Mouse (Mus musculus) stomach, postnatal 0 days (tissue): ENCODE measurements around the gene Kif1b.

ENCODE experiments used
- CTCF ChIP-seq: IDR thresholded peaks from 2 replicates; pipeline ENCODE4 v1.5.1; 2016; ENCODE audit warnings: antibody characterized with exemption, low read depth, mild to moderate bottlenecking, moderate library complexity
- EP300 ChIP-seq: optimal IDR thresholded peaks from 2 replicates; pipeline ENCODE3; 2016; ENCODE audit warnings: antibody characterized with exemption

DNA sequence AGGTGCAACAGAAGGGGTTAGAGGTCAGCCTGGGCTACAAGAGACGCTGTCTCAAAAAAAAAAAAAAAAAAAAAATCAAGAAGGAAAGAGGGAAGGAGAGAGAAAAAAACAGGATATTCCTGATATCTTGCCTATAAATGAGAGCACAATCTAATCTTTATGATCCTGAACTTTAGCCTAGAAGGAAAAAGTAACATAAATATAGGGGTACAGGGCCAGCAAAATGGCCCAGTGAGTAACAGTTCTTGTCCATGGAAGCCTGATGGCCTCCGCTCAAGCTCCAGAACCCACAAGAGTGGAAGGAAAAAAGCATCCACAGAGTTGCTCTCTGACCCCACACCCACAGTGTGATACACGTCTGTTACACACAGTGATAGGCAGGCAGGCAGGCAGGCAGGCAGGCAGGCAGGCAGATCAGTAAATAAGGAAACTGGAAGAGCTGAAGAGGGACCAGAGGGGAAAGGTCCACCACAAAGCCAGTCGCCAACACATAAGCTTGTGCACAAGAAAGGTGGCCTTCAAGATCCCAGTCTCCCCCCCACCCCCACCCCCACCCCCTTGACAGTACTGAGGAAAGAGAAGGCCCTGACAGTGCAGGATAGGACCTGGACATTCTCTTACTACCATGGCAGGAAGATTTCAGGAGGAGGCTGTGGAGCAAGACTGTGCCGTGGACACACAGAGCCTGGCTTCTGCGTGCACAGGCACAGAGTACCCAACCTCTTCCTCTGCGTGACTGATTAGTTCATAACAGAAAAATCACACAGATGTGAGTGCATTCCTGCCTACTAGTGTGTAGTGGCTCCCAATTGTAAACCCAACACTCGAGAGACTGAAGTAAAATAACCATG is 21.0 kb downstream of the Kif1b start:
- TF ChIP-seq EP300: no peak
- TF ChIP-seq CTCF: no peak
